Mouse (Mus musculus) hindbrain, embryonic 11.5 days (tissue): ENCODE results near the gene Fev. TPM values are rescaled to one million over a fixed set of nuclear protein-coding genes. Genes with fewer than 3 reads are reported as not detected.

ENCODE experiments used
- ATAC-seq: fragments of 200-750 bp; cut with Nextera tagmentation; 2 replicates; pipeline ENCODE4 v1.8.0; 2017; ENCODE audit warnings: mild to moderate bottlenecking, moderate TSS enrichment, moderate library complexity; ENCODE audit not compliant: low FRiP score
- DNase-seq: peaks from one replicate; pipeline ENCODE4 v3.0.0-alpha.2; 2015; ENCODE audit warnings: low spot score
- H3K27ac ChIP-seq: fragments of 300-500 bp; sonication (generic); 2 replicates; pipeline ENCODE4 v1.5.1; 2014; ENCODE audit warnings: mild to moderate bottlenecking, low read depth, low read length
- H3K27me3 ChIP-seq: fragments of 300-500 bp; sonication (generic); 2 replicates; pipeline ENCODE4 v1.6.1; 2014; ENCODE audit warnings: mild to moderate bottlenecking, low read length, moderate library complexity, mixed read lengths; ENCODE audit not compliant: control insufficient read depth, insufficient read depth
- H3K36me3 ChIP-seq: fragments of 300-500 bp; sonication (generic); 2 replicates; pipeline ENCODE4 v1.6.1; 2014; ENCODE audit warnings: mild to moderate bottlenecking, low read length, moderate library complexity, mixed read lengths; ENCODE audit not compliant: control insufficient read depth, insufficient read depth
- H3K4me1 ChIP-seq: fragments of 300-500 bp; sonication (generic); replicated peaks from 2 replicates; pipeline ENCODE4 v1.6.1; 2014; ENCODE audit warnings: low read length, mixed read lengths; ENCODE audit not compliant: control insufficient read depth, insufficient read depth
- H3K4me2 ChIP-seq: fragments of 300-500 bp; sonication (generic); replicated peaks from 2 replicates; pipeline ENCODE4 v1.6.1; 2014; ENCODE audit warnings: mild to moderate bottlenecking, low read depth, low read length
- H3K4me3 ChIP-seq: fragments of 300-500 bp; sonication (generic); 2 replicates; pipeline ENCODE4 v1.5.1; 2014; ENCODE audit warnings: low read depth, low read length
- H3K9ac ChIP-seq: fragments of 300-500 bp; sonication (generic); 2 replicates; pipeline ENCODE4 v1.6.1; 2014; ENCODE audit warnings: low read depth, low read length
- H3K9me3 ChIP-seq: fragments of 300-500 bp; sonication (generic); 2 replicates; pipeline ENCODE4 v1.6.1; 2016; ENCODE audit warnings: low read length; ENCODE audit not compliant: control insufficient read depth
- WGBS: fragments of 180-500 bp; shearing (Covaris S2); extraction: QIAGEN DNeasy Blood & Tissue Kit; methylation state at CpG from one replicate; pipeline ENCODE4 v1.1.7; 2014; 5-methylcytosine and 5-hydroxymethylcytosine counted together
- polyA plus RNA-seq: library from polyadenylated mRNA; unstranded; fragments of >200 nt; fragmentation: Nextera tagmentation; extraction: Ambion mirVana; gene quantifications from 2 replicates; pipeline ENCODE4 v1.2.1, GENCODE M21; 2014

Gene Fev
- polyA plus RNA-seq, 1 experiment from 2014 or later = 3.0 TPM

DNA sequence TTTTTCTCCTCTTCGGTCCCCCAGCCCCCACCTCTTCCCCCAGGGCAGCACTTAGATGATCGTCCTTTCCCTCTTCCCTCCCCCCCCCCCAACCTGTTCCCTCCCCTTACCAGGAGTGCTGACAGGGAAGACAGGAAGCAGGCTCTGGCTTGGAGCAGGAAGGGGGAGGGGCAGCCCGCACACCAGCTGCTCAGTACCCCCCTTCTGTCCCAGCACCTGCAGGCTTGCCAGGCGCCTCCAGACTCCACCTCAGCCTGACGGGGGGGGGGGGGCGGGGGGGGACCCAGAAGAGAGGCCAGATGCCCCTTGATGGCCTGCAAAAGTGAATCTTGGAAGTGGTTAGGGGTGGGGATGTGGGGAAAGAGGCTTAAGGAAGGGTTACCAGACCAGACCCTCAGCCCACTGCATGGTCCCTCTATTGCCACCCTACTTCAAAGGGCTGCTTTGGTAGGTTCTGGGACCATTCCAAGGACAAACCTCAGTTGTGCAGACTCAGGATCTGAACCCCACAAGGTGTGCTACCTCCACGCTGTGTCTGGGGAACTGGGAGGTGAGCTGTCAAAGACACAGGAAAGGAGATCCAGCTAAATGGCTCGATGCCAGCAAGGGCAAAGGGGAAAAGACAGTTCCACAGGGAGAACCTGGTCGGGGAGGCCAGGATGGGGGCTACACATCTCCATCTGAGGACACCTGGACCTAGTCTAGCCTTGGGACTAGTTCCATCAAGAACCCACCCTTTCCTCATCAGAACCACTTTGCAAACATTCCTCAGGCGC is 13.6 kb upstream of the Fev start:
- Histone ChIP-seq H3K9me3 (no peaks in the 10 kb centered on the region), H3K27me3 (peaks cover 81% of the 10 kb centered on the region), H3K4me1 (no peaks in the 10 kb centered on the region; the same call in 1 of the 2 replicates), H3K36me3 (no peaks in the 10 kb centered on the region), H3K27ac (no peak overlapping the region), H3K4me2 (no peak overlapping the region), H3K9ac (no peak overlapping the region), H3K4me3 (no peak overlapping the region)
- WGBS = 15% methylated on average over 5 of the region's 10 CpGs
- ATAC-seq (no peak), DNase-seq (no peak)

GRCm38 (mm10) chr1:74897976-74898375 is 12.8 kb upstream of the Fev start:
- no peaks in the 10 kb centered on the region for H3K9me3 ChIP-seq
- H3K27ac ChIP-seq = no peak overlapping the region
- peaks cover 86% of the 10 kb centered on the region for H3K27me3 ChIP-seq
- no peak overlapping the region for H3K4me2 ChIP-seq
- no peak overlapping the region for H3K9ac ChIP-seq
- ATAC-seq = no peak
- no peak for DNase-seq
- no peak overlapping the region for H3K4me3 ChIP-seq
- 2% methylated on average over 7 of the region's 7 CpGs for WGBS
- H3K36me3 ChIP-seq = no peaks in the 10 kb centered on the region
- H3K4me1 ChIP-seq = no peaks in the 10 kb centered on the region; the same call in 1 of the 2 replicates

GRCm38 (mm10) chr1:74894966-74895365 is 9.7 kb upstream of the Fev start:
- no peak overlapping the region for H3K4me3 ChIP-seq
- DNase-seq (peak; percentile 82), ATAC-seq (no peak)
- no peaks in the 10 kb centered on the region for H3K4me1 ChIP-seq
- H3K36me3 ChIP-seq = no peaks in the 10 kb centered on the region
- H3K9me3 ChIP-seq = no peaks in the 10 kb centered on the region
- no peak overlapping the region for H3K27ac ChIP-seq
- 15% methylated on average over 4 of the region's 4 CpGs for WGBS
- no peak overlapping the region for H3K9ac ChIP-seq
- no peak overlapping the region for H3K4me2 ChIP-seq
- H3K27me3 ChIP-seq = peaks cover 90% of the 10 kb centered on the region

DNA sequence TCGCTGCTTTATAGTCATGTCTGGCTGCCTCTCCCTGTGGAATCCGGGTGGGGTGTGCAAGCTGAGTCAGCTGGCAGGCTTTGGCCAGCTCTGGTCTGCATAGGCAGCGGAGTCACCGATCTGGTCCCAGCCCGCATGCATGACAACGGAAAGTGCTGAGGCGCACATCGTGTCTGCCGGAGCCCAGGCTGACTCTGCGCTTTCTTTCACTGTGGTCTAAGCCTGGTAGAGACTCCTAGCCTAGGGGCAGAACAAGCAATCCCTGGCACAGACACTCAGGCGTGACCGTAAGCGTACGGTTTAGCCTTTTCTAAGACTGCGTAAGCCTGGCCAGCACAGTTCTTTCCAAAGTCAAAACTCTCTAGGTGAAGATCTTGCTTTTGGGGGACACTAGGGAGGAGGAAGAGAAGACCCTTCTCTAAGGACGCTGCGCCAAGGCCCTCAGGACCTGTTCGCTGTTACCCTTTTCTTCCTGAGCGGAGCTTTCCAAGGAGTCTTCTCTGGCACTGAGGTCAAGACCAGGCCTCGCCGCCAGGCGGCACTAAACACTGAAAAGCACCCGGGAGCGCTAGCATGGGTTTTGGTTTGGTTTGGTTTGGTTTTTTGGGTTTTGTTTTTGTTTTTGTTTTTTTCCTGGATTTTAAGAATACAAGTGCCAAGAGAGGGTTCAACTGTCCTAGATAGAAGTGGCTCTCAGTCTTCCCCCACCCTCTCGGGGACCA is 8.1 kb upstream of the Fev start, which contains the start of gene Cryba2:
Gene Cryba2, minus strand, starts transcription at position 10 of the 722 bp plus-strand sequence.
- DNase-seq = peak; percentile 85
- no peaks in the 10 kb centered on the region for H3K9me3 ChIP-seq
- H3K9ac ChIP-seq = 0 out of 2 replicates have a peak within 1 kb of the TSS, but pooled peaks have one; percentile 9
- WGBS = 4% methylated on average over 25 of the region's 25 CpGs
- H3K4me1 ChIP-seq = no peaks in the 10 kb centered on the region
- no peak within 1 kb of the TSS for H3K27ac ChIP-seq
- H3K4me2 ChIP-seq = peak within 1 kb of the TSS; percentile 29; the same call in 1 of the 2 replicates
- peaks cover 84% of the 10 kb centered on the region for H3K27me3 ChIP-seq
- H3K36me3 ChIP-seq = no peaks in the 10 kb centered on the region
- 0 out of 2 replicates have a peak, but pooled peaks have one; percentile 46 for ATAC-seq
- peak within 1 kb of the TSS; percentile 14 for H3K4me3 ChIP-seq

GRCm38 (mm10) chr1:74892351-74893133 is 7.3 kb upstream of the Fev start:
- H3K9me3 ChIP-seq = no peaks in the 10 kb centered on the region
- ATAC-seq (no peak), DNase-seq (peak; percentile 48)
- H3K4me1 ChIP-seq = no peaks in the 10 kb centered on the region
- no peak overlapping the region for H3K27ac ChIP-seq
- H3K4me2 ChIP-seq = peak overlapping the region; percentile 29; the same call in 1 of the 2 replicates
- no peaks in the 10 kb centered on the region for H3K36me3 ChIP-seq
- H3K9ac ChIP-seq = 0 out of 2 replicates have a peak overlapping the region, but pooled peaks have one; percentile 9
- H3K4me3 ChIP-seq = peak overlapping the region; percentile 14; the same call in 1 of the 2 replicates
- H3K27me3 ChIP-seq = peaks cover 82% of the 10 kb centered on the region
- WGBS = 1% methylated on average over 39 of the region's 39 CpGs

- peak; percentile 68 for DNase-seq
- 0% methylated on average over 6 of the region's 8 CpGs for WGBS
- Histone ChIP-seq H3K4me2 (no peak overlapping the region), H3K9me3 (no peaks in the 10 kb centered on the region), H3K27ac (no peak overlapping the region), H3K4me1 (no peaks in the 10 kb centered on the region), H3K4me3 (no peak overlapping the region), H3K36me3 (no peaks in the 10 kb centered on the region), H3K27me3 (peaks cover 82% of the 10 kb centered on the region), H3K9ac (no peak overlapping the region)
- ATAC-seq = no peak
These were observed 6.3 kb upstream of the Fev start for GRCm38 (mm10) chr1:74891513-74891912.

DNA sequence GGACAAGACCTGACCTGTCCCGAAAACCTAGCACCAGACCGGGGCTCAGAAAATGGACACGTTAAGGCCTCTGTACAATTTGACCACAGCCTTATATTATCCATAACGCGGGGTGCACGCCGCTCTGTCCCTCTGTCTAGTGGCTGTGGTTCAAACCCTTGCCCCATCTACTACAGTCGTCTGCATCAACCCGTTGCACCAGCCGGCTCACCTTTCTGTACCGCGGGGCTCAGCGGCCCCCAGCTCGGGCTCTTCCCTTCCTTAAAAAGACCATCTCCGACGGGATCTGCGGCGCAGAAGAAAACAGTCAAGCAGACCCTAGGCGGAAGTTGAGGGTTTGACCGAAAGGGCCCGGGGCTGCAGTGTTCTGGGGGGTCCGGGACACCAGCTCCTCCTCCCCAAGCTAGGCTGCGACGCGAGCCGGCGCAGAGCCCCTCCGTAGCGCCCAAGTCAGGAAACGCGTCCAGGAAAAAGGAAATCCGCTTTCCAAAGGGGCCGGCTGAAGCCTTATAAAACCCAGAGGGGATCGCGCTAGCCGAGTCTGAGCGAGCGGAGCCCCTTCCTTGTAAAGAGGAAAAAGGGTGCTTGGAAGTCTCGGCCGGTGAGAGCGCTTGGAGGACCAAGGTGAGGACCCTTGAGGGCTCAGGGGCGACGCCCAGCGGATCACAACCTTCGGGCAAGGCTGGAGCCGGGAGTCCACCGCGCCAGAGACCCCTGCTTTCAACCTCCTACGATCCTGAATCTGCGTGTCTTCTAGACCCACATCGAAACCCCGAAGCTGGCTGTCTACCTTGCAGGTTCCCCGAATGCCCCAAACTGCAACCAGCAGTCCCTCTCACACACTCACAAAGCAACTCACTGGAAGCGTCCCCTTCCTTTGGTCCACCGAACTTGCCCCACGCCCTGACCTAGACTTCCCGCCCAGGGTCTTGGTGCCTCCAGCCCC is 750 bp downstream of the Fev start:
- under 1% methylated on average over 57 of the region's 57 CpGs for WGBS
- peak overlapping the region; percentile 20 for H3K4me3 ChIP-seq
- H3K4me2 ChIP-seq = peak overlapping the region; percentile 45
- peak; percentile 57 for DNase-seq
- peaks cover 12% of the 10 kb centered on the region; the same call in 1 of the 2 replicates for H3K4me1 ChIP-seq
- H3K36me3 ChIP-seq = no peaks in the 10 kb centered on the region
- H3K27ac ChIP-seq = no peak overlapping the region
- no peaks in the 10 kb centered on the region for H3K9me3 ChIP-seq
- no peak for ATAC-seq
- H3K9ac ChIP-seq = no peak overlapping the region
- H3K27me3 ChIP-seq = peaks cover 78% of the 10 kb centered on the region
